Mouse (Mus musculus): Measurements from ENCODE around the gene Tmem52. TPM values are rescaled to one million over a fixed set of nuclear protein-coding genes. Genes with fewer than 3 reads are reported as not detected.

The Tmem52 gene
- polyA plus RNA-seq, 1 experiment, result not detected

GRCm38 (mm10) chr4:155489101-155489970 is 20.4 kb downstream of the Tmem52 start:
- no peaks in the 10 kb centered on the region for H3K36me3 ChIP-seq (ENCODE audit: control insufficient read depth, insufficient read depth)
- no peak overlapping the region for H3K4me3 ChIP-seq
- TF ChIP-seq MYOD1 (IDR thresholded peaks at IDR 0.05; ENCODE audit: control insufficient read depth in 1 of 3, insufficient read length in 2 of 3, low read depth in 2 of 3) (no peak), MAX (IDR thresholded peaks at IDR 0.05; ENCODE audit: low read depth) (no peak), MYOG (IDR thresholded peaks at IDR 0.05; ENCODE audit: control insufficient read depth in 1 of 3, insufficient read depth in 1 of 3, insufficient read length in 2 of 3, low read depth in 2 of 3) (no peak), E2F4 (IDR thresholded peaks at IDR 0.05; ENCODE audit: insufficient read depth) (no peak), TCF3 (IDR thresholded peaks at IDR 0.05; ENCODE audit: insufficient read length, low read depth) (no peak), TCF12 (IDR thresholded peaks at IDR 0.05; ENCODE audit: insufficient read depth, poor library complexity, severe bottlenecking) (no peak), POLR2A (IDR thresholded peaks at IDR 0.05; ENCODE audit: insufficient read length, low read depth) (no peak)
- H3ac ChIP-seq (ENCODE audit: control insufficient read depth, insufficient read length), result no peak overlapping the region
- H3K79me2 ChIP-seq (ENCODE audit: control insufficient read depth, insufficient read depth), result peaks cover 34% of the 10 kb centered on the region
- H3K4me2 ChIP-seq (ENCODE audit: low read depth), result peak overlapping the region; percentile 65
- no peaks in the 10 kb centered on the region for H3K27me3 ChIP-seq (ENCODE audit: control insufficient read depth, insufficient read depth, insufficient read length)

- peak overlapping the region; percentile 100 for H3ac ChIP-seq (ENCODE audit: control insufficient read depth, insufficient read length)
- peaks cover 45% of the 10 kb centered on the region for H3K79me2 ChIP-seq (ENCODE audit: control insufficient read depth, insufficient read depth)
- no peaks in the 10 kb centered on the region for H3K27me3 ChIP-seq (ENCODE audit: control insufficient read depth, insufficient read depth, insufficient read length)
- TF ChIP-seq MYOD1 (IDR thresholded peaks at IDR 0.05; ENCODE audit: control insufficient read depth in 1 of 3, insufficient read length in 2 of 3, low read depth in 2 of 3) (no peak), REST (IDR thresholded peaks at IDR 0.05; ENCODE audit: insufficient read depth, insufficient read length) (no peak), TCF12 (IDR thresholded peaks at IDR 0.05; ENCODE audit: insufficient read depth, poor library complexity, severe bottlenecking) (no peak), POLR2AphosphoS2 (IDR thresholded peaks at IDR 0.05; ENCODE audit: insufficient read length, low read depth) (no peak), SRF (IDR thresholded peaks at IDR 0.05; ENCODE audit: control insufficient read depth, insufficient read length, low read depth) (no peak), MAX (IDR thresholded peaks at IDR 0.05; ENCODE audit: low read depth) (no peak), TCF3 (IDR thresholded peaks at IDR 0.05; ENCODE audit: insufficient read length, low read depth) (no peak), USF1 (IDR thresholded peaks at IDR 0.05; ENCODE audit: low read depth) (no peak), POLR2A (IDR thresholded peaks at IDR 0.05; ENCODE audit: insufficient read length, low read depth) (no peak), CEBPB (IDR thresholded peaks at IDR 0.05; ENCODE audit: insufficient read depth, poor library complexity, severe bottlenecking) (no peak), MYOG (IDR thresholded peaks at IDR 0.05; ENCODE audit: control insufficient read depth in 1 of 3, insufficient read depth in 1 of 3, insufficient read length in 2 of 3, low read depth in 2 of 3) (no peak), E2F4 (IDR thresholded peaks at IDR 0.05; ENCODE audit: insufficient read depth) (no peak)
- H3K4me2 ChIP-seq (ENCODE audit: low read depth), result peak overlapping the region; percentile 90
- peak overlapping the region; percentile 91 for H3K4me3 ChIP-seq
- no peaks in the 10 kb centered on the region for H3K36me3 ChIP-seq (ENCODE audit: control insufficient read depth, insufficient read depth)
Measured at GRCm38 (mm10) chr4:155490456-155490855, 21.5 kb downstream of the Tmem52 start.

- peak within 1 kb of the TSS; percentile 100 for H3ac ChIP-seq (ENCODE audit: control insufficient read depth, insufficient read length)
- H3K36me3 ChIP-seq (ENCODE audit: control insufficient read depth, insufficient read depth), result no peaks in the 10 kb centered on the region
- H3K4me2 ChIP-seq (ENCODE audit: low read depth), result peak within 1 kb of the TSS; percentile 90
- no peak for TF ChIP-seq E2F4 (IDR thresholded peaks at IDR 0.05; ENCODE audit: insufficient read depth)
- peak; percentile 78 for TF ChIP-seq POLR2AphosphoS2 (IDR thresholded peaks at IDR 0.05; ENCODE audit: insufficient read length, low read depth)
- TF ChIP-seq TCF3 (IDR thresholded peaks at IDR 0.05; ENCODE audit: insufficient read length, low read depth), result peak; percentile 1
- TF ChIP-seq MAX (IDR thresholded peaks at IDR 0.05; ENCODE audit: low read depth), result no peak
- no peak for TF ChIP-seq REST (IDR thresholded peaks at IDR 0.05; ENCODE audit: insufficient read depth, insufficient read length)
- peak; percentile 89 for TF ChIP-seq POLR2A (IDR thresholded peaks at IDR 0.05; ENCODE audit: insufficient read length, low read depth)
- no peak for TF ChIP-seq MYOG (IDR thresholded peaks at IDR 0.05; ENCODE audit: control insufficient read depth in 1 of 3, insufficient read depth in 1 of 3, insufficient read length in 2 of 3, low read depth in 2 of 3)
- TF ChIP-seq MYOD1 (IDR thresholded peaks at IDR 0.05; ENCODE audit: control insufficient read depth in 1 of 3, insufficient read length in 2 of 3, low read depth in 2 of 3), result peak in 1 of 3 experiments; percentile 37
- no peak for TF ChIP-seq USF1 (IDR thresholded peaks at IDR 0.05; ENCODE audit: low read depth)
- no peaks in the 10 kb centered on the region for H3K27me3 ChIP-seq (ENCODE audit: control insufficient read depth, insufficient read depth, insufficient read length)
- H3K4me3 ChIP-seq, result peak within 1 kb of the TSS; percentile 91
- H3K79me2 ChIP-seq (ENCODE audit: control insufficient read depth, insufficient read depth), result peaks cover 51% of the 10 kb centered on the region
Measured at GRCm38 (mm10) chr4:155490990-155491504, 22.1 kb downstream of the Tmem52 start, which contains the start of gene Gnb1. Gnb1 (plus strand) TSS chr4:155491361.

GRCm38 (mm10) chr4:155491529-155492130 is 22.7 kb downstream of the Tmem52 start:
- H3K36me3 ChIP-seq (ENCODE audit: control insufficient read depth, insufficient read depth), result no peaks in the 10 kb centered on the region
- no peak overlapping the region for H3K4me2 ChIP-seq (ENCODE audit: low read depth)
- peak overlapping the region; percentile 100 for H3ac ChIP-seq (ENCODE audit: control insufficient read depth, insufficient read length)
- H3K79me2 ChIP-seq (ENCODE audit: control insufficient read depth, insufficient read depth), result peaks cover 57% of the 10 kb centered on the region
- no peaks in the 10 kb centered on the region for H3K27me3 ChIP-seq (ENCODE audit: control insufficient read depth, insufficient read depth, insufficient read length)
- H3K4me3 ChIP-seq, result peak overlapping the region; percentile 91
- TF ChIP-seq USF1 (IDR thresholded peaks at IDR 0.05; ENCODE audit: low read depth) (no peak), TCF12 (IDR thresholded peaks at IDR 0.05; ENCODE audit: insufficient read depth, poor library complexity, severe bottlenecking) (no peak)
